ENCODE assay signal across 13 mouse cellular contexts in the genomic region with DNA sequence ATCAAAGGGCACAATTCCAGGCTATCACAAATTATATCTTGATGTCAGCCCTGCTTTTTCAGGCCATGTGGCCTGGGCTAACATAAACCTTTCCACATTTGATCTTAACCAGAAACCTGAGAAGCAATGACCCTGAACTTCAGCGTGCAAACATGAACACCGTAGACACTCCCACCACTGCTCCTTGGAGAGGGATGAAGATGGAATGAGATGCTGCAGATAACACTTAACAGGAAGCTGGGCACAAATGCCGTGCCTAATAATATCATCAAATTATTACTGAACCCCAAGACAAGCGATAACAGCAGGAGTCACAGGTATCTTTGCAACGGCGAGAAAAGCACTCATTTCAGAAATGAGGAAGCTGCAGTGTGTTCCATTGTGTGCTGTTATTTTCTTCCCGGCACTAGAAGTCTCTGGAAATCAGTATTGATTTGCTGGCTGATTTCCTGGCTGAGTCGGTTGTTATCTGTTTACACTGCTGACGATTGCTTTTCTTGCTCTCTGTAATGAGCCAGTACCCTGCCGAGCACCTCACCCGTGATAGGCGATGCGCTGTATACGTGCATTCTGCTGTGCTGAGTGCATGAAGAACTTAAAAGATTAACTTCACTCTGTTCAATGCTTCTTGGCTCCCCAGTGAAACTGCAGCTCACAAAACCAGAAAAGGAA.
DNase-seq lines count a peak whose midpoint lies in the region; ATAC-seq lines count a peak whose summit lies in the region.
"Had no signal": no experiment of that assay in that cellular context is flagged by ENCODE, and none has a peak within 500 bp of the region (broad histone marks: within the 10 kb centered on the region; RNA-seq: fewer than 3 reads in every experiment).

No protein-coding gene starts in this region.

- H3K4me1 ChIP-seq in heart, embryonic 13.5 days, result no peaks in the 10 kb centered on the region
- peaks cover 3% of the 10 kb centered on the region; the same call in 1 of the 2 replicates for H3K4me1 ChIP-seq in midbrain, embryonic 16.5 days (ENCODE audit: control insufficient read depth, insufficient read depth, low read length)
- no peaks in the 10 kb centered on the region for H3K4me1 ChIP-seq in midbrain, embryonic 10.5 days
- no peaks in the 10 kb centered on the region for H3K4me1 ChIP-seq in hindbrain, embryonic 16.5 days (ENCODE audit: control insufficient read depth, insufficient read depth, low read depth, low read length)
- H3K4me1 ChIP-seq in kidney, embryonic 16.5 days (ENCODE audit: insufficient read depth, low read length), result no peaks in the 10 kb centered on the region
- H3K4me1 ChIP-seq: embryonic facial prominence, embryonic 15.5 days; limb, embryonic 12.5 days had no signal

- H3K4me2 ChIP-seq in heart, embryonic 13.5 days, result 0 out of 2 replicates have a peak overlapping the region, but pooled peaks have one; percentile 7
- H3K4me2 ChIP-seq in midbrain, embryonic 16.5 days (ENCODE audit: low read length), result peak overlapping the region; percentile 18
- peak overlapping the region; percentile 35 for H3K4me2 ChIP-seq in hindbrain, embryonic 16.5 days (ENCODE audit: low read length)
- H3K4me2 ChIP-seq in kidney, embryonic 16.5 days (replicated peaks; ENCODE audit: low read depth, low read length), result no peak overlapping the region
- H3K4me2 ChIP-seq: embryonic facial prominence, embryonic 15.5 days; limb, embryonic 12.5 days had no signal

- intact Hi-C loops in heart, postnatal 25 days (cut with DNase I), result no loop called here

- 54% methylated on average over 14 of the region's 14 CpGs for WGBS in heart, embryonic 13.5 days
- WGBS in midbrain, embryonic 16.5 days, result 60% methylated on average over 14 of the region's 14 CpGs
- WGBS in midbrain, embryonic 10.5 days, result 78% methylated on average over 14 of the region's 14 CpGs
- 57% methylated on average over 14 of the region's 14 CpGs for WGBS in hindbrain, embryonic 16.5 days
- 53% methylated on average over 14 of the region's 14 CpGs for WGBS in kidney, embryonic 16.5 days

- DNase-seq in heart, postnatal 25 days (ENCODE audit: low spot score), result no peak
- no peak for DNase-seq in midbrain, embryonic 10.5 days (ENCODE audit: low spot score)
- no peak for DNase-seq in gastrocnemius, postnatal 4 days (ENCODE audit: low spot score in 2 of 2)
- DNase-seq: cerebellum, postnatal 25 days; heart, adult 2 months; kidney, postnatal 10 days had no signal

- H3K36me3 ChIP-seq in heart, embryonic 13.5 days, result no peaks in the 10 kb centered on the region
- H3K36me3 ChIP-seq in midbrain, embryonic 16.5 days (ENCODE audit: control insufficient read depth, insufficient read depth, low read length), result no peaks in the 10 kb centered on the region
- H3K36me3 ChIP-seq in midbrain, embryonic 10.5 days, result no peaks in the 10 kb centered on the region
- no peaks in the 10 kb centered on the region for H3K36me3 ChIP-seq in hindbrain, embryonic 16.5 days (ENCODE audit: control insufficient read depth, insufficient read depth, low read length)
- no peaks in the 10 kb centered on the region for H3K36me3 ChIP-seq in kidney, embryonic 16.5 days (ENCODE audit: insufficient read depth, low read length)
- H3K36me3 ChIP-seq: embryonic facial prominence, embryonic 15.5 days; limb, embryonic 12.5 days had no signal

- H3K9me3 ChIP-seq in heart, embryonic 13.5 days, result no peaks in the 10 kb centered on the region
- no peaks in the 10 kb centered on the region for H3K9me3 ChIP-seq in midbrain, embryonic 16.5 days (replicated peaks; ENCODE audit: control insufficient read depth, low read length, poor library complexity, severe bottlenecking)
- H3K9me3 ChIP-seq in midbrain, embryonic 10.5 days (replicated peaks), result no peaks in the 10 kb centered on the region
- no peaks in the 10 kb centered on the region for H3K9me3 ChIP-seq in hindbrain, embryonic 16.5 days (ENCODE audit: control insufficient read depth, low read length)
- H3K9me3 ChIP-seq in kidney, embryonic 16.5 days (ENCODE audit: low read length), result no peaks in the 10 kb centered on the region
- H3K9me3 ChIP-seq: embryonic facial prominence, embryonic 15.5 days; limb, embryonic 12.5 days had no signal

- ATAC-seq in heart, embryonic 13.5 days (ENCODE audit: extremely low read depth, insufficient number of reproducible peaks, low FRiP score, low TSS enrichment), result no peak
- peak; percentile 82; the same call in 1 of the 2 replicates for ATAC-seq in midbrain, embryonic 16.5 days
- peak; percentile 88 for ATAC-seq in hindbrain, embryonic 16.5 days
- ATAC-seq in kidney, embryonic 16.5 days (ENCODE audit: low FRiP score, low TSS enrichment), result no peak
- ATAC-seq: Patski had no signal

- no peak overlapping the region for H3K9ac ChIP-seq in heart, embryonic 13.5 days
- no peak overlapping the region for H3K9ac ChIP-seq in midbrain, embryonic 16.5 days (ENCODE audit: low read depth, low read length)
- no peak overlapping the region for H3K9ac ChIP-seq in hindbrain, embryonic 16.5 days (ENCODE audit: low read depth, low read length)
- no peak overlapping the region for H3K9ac ChIP-seq in kidney, embryonic 16.5 days (replicated peaks; ENCODE audit: low read length)
- H3K9ac ChIP-seq: embryonic facial prominence, embryonic 15.5 days; limb, embryonic 12.5 days had no signal

- H3K4me3 ChIP-seq in heart, embryonic 13.5 days, result no peak overlapping the region
- no peak overlapping the region for H3K4me3 ChIP-seq in midbrain, embryonic 16.5 days (ENCODE audit: low read depth, low read length)
- H3K4me3 ChIP-seq in midbrain, embryonic 10.5 days, result no peak overlapping the region
- H3K4me3 ChIP-seq in hindbrain, embryonic 16.5 days (ENCODE audit: low read length), result no peak overlapping the region
- H3K4me3 ChIP-seq in kidney, embryonic 16.5 days (ENCODE audit: low read length), result no peak overlapping the region
- H3K4me3 ChIP-seq: embryonic facial prominence, embryonic 15.5 days; heart, adult 2 months; limb, embryonic 12.5 days had no signal

- H3K27me3 ChIP-seq in heart, embryonic 13.5 days (replicated peaks), result no peaks in the 10 kb centered on the region
- no peaks in the 10 kb centered on the region for H3K27me3 ChIP-seq in midbrain, embryonic 16.5 days (ENCODE audit: control insufficient read depth, insufficient read depth, low read depth, low read length)
- no peaks in the 10 kb centered on the region for H3K27me3 ChIP-seq in midbrain, embryonic 10.5 days (ENCODE audit: low read depth, poor library complexity, severe bottlenecking)
- H3K27me3 ChIP-seq in hindbrain, embryonic 16.5 days (replicated peaks; ENCODE audit: control insufficient read depth, insufficient read depth, low read length), result no peaks in the 10 kb centered on the region
- no peaks in the 10 kb centered on the region for H3K27me3 ChIP-seq in kidney, embryonic 16.5 days (ENCODE audit: insufficient read depth, low read length)
- H3K27me3 ChIP-seq: embryonic facial prominence, embryonic 15.5 days; limb, embryonic 12.5 days; Patski had no signal

- H3K27ac ChIP-seq in heart, embryonic 13.5 days (replicated peaks), result no peak overlapping the region
- H3K27ac ChIP-seq in midbrain, embryonic 16.5 days (ENCODE audit: low read length), result no peak overlapping the region
- H3K27ac ChIP-seq in midbrain, embryonic 10.5 days (replicated peaks), result no peak overlapping the region
- H3K27ac ChIP-seq in hindbrain, embryonic 16.5 days (ENCODE audit: low read depth, low read length), result 0 out of 2 replicates have a peak overlapping the region, but pooled peaks have one; percentile 3
- no peak overlapping the region for H3K27ac ChIP-seq in kidney, embryonic 16.5 days (ENCODE audit: low read length)
- H3K27ac ChIP-seq: embryonic facial prominence, embryonic 15.5 days; heart, adult 2 months; limb, embryonic 12.5 days had no signal

Comparison
In these comparisons a context has a peak if more than half of its experiments do, and no peak if none do; other contexts are left out.
1. ATAC-seq: peak in midbrain, embryonic 16.5 days (single experiment) and hindbrain, embryonic 16.5 days (single experiment); none in heart, embryonic 13.5 days (single experiment) and kidney, embryonic 16.5 days (single experiment).